ENCODE assay signal across 18 mouse cellular contexts in genomic region chr2:3135297-3135684, GRCm38 (mm10). TPM values are rescaled to one million over a fixed set of nuclear protein-coding genes. Genes with fewer than 3 reads are reported as not detected.
DNase-seq lines count a peak whose midpoint lies in the region; ATAC-seq lines count a peak whose summit lies in the region.
"Had no signal": no experiment of that assay in that cellular context is flagged by ENCODE, and none has a peak within 500 bp of the region (broad histone marks: within the 10 kb centered on the region; RNA-seq: fewer than 3 reads in every experiment).

No protein-coding gene starts in this region.

- DNase-seq in heart, postnatal 14 days, result no peak
- no peak for DNase-seq in kidney, adult 11 months
- no peak for DNase-seq in embryonic facial prominence, embryonic 10.5 days (ENCODE audit: low spot score)
- no peak for DNase-seq in testis, postnatal 10 days (ENCODE audit: low spot score)
- DNase-seq: B cell, adult 2 months; cerebellum, adult 11-12 months; cerebellum, postnatal 25 days; thymus, adult 18-20 months had no signal

- H3K4me2 ChIP-seq in heart, embryonic 12.5 days, result no peak overlapping the region
- H3K4me2 ChIP-seq in kidney, embryonic 16.5 days (replicated peaks; ENCODE audit: low read depth, low read length), result peak overlapping the region; percentile 28
- 0 out of 2 replicates have a peak overlapping the region, but pooled peaks have one; percentile 5 for H3K4me2 ChIP-seq in stomach, embryonic 14.5 days (replicated peaks; ENCODE audit: low read depth, low read length)
- H3K4me2 ChIP-seq: limb, embryonic 13.5 days; midbrain, embryonic 15.5 days; neural tube, embryonic 13.5 days had no signal

- peak overlapping the region; percentile 34; the same call in 1 of the 2 replicates for H3K27ac ChIP-seq in heart, embryonic 12.5 days (ENCODE audit: poor library complexity, severe bottlenecking)
- peak overlapping the region; percentile 96 for H3K27ac ChIP-seq in kidney, embryonic 16.5 days (ENCODE audit: low read length)
- 0 out of 2 replicates have a peak overlapping the region, but pooled peaks have one; percentile 35 for H3K27ac ChIP-seq in embryonic facial prominence, embryonic 10.5 days (replicated peaks)
- H3K27ac ChIP-seq in stomach, embryonic 14.5 days (ENCODE audit: low read length), result peak overlapping the region; percentile 52; the same call in 1 of the 2 replicates
- H3K27ac ChIP-seq: limb, embryonic 13.5 days; liver, embryonic 14.5 days; neural tube, embryonic 13.5 days had no signal

- H3K27me3 ChIP-seq in heart, embryonic 12.5 days (replicated peaks), result no peaks in the 10 kb centered on the region
- H3K27me3 ChIP-seq in kidney, embryonic 16.5 days (ENCODE audit: insufficient read depth, low read length), result no peaks in the 10 kb centered on the region
- H3K27me3 ChIP-seq in embryonic facial prominence, embryonic 10.5 days (replicated peaks; ENCODE audit: low read depth, poor library complexity, severe bottlenecking), result no peaks in the 10 kb centered on the region
- no peaks in the 10 kb centered on the region for H3K27me3 ChIP-seq in stomach, embryonic 14.5 days (ENCODE audit: control insufficient read depth, insufficient read depth, low read length)
- H3K27me3 ChIP-seq: limb, embryonic 13.5 days; midbrain, embryonic 15.5 days; neural tube, embryonic 13.5 days had no signal

- no peak overlapping the region for H3K4me3 ChIP-seq in heart, embryonic 12.5 days
- H3K4me3 ChIP-seq in kidney, embryonic 16.5 days (ENCODE audit: low read length), result no peak overlapping the region
- no peak overlapping the region for H3K4me3 ChIP-seq in embryonic facial prominence, embryonic 10.5 days
- H3K4me3 ChIP-seq in stomach, embryonic 14.5 days (ENCODE audit: low read depth, low read length), result no peak overlapping the region
- H3K4me3 ChIP-seq: erythroblast, embryonic 14.5 days; limb, embryonic 13.5 days; midbrain, embryonic 15.5 days; neural tube, embryonic 13.5 days had no signal

- no peaks in the 10 kb centered on the region for H3K9me3 ChIP-seq in heart, embryonic 12.5 days (replicated peaks)
- H3K9me3 ChIP-seq in kidney, embryonic 16.5 days (ENCODE audit: low read length), result no peaks in the 10 kb centered on the region
- H3K9me3 ChIP-seq in embryonic facial prominence, embryonic 10.5 days, result no peaks in the 10 kb centered on the region
- H3K9me3 ChIP-seq in stomach, embryonic 14.5 days (ENCODE audit: control insufficient read depth, low read depth, low read length), result no peaks in the 10 kb centered on the region
- H3K9me3 ChIP-seq: limb, embryonic 13.5 days; midbrain, embryonic 15.5 days; neural tube, embryonic 13.5 days had no signal

- ATAC-seq in heart, embryonic 12.5 days (ENCODE audit: insufficient number of reproducible peaks, low FRiP score), result no peak
- no peak; the same call in 1 of the 2 replicates for ATAC-seq in kidney, embryonic 16.5 days (ENCODE audit: low FRiP score, low TSS enrichment)
- no peak for ATAC-seq in stomach, embryonic 14.5 days (ENCODE audit: insufficient number of reproducible peaks, insufficient read depth, low FRiP score, low read depth)
- ATAC-seq: forebrain, embryonic 16.5 days; inflammation-experienced regulatory T-cells, adult 6 months; midbrain, embryonic 15.5 days had no signal

- H3K36me3 ChIP-seq in heart, embryonic 12.5 days, result no peaks in the 10 kb centered on the region
- H3K36me3 ChIP-seq in kidney, embryonic 16.5 days (ENCODE audit: insufficient read depth, low read length), result no peaks in the 10 kb centered on the region
- no peaks in the 10 kb centered on the region for H3K36me3 ChIP-seq in embryonic facial prominence, embryonic 10.5 days (replicated peaks)
- no peaks in the 10 kb centered on the region for H3K36me3 ChIP-seq in stomach, embryonic 14.5 days (ENCODE audit: control insufficient read depth, insufficient read depth, low read length)
- H3K36me3 ChIP-seq: limb, embryonic 13.5 days; midbrain, embryonic 15.5 days; neural tube, embryonic 13.5 days had no signal

- intact Hi-C loops in heart, postnatal 14 days (cut with DNase I), result no loop called here

- H3K9ac ChIP-seq in heart, embryonic 12.5 days, result no peak overlapping the region
- no peak overlapping the region; the same call in 1 of the 2 replicates for H3K9ac ChIP-seq in kidney, embryonic 16.5 days (replicated peaks; ENCODE audit: low read length)
- no peak overlapping the region for H3K9ac ChIP-seq in stomach, embryonic 14.5 days (replicated peaks; ENCODE audit: low read depth, low read length)
- H3K9ac ChIP-seq: limb, embryonic 13.5 days; liver, embryonic 14.5 days; midbrain, embryonic 15.5 days; neural tube, embryonic 13.5 days had no signal

- H3K4me1 ChIP-seq in heart, embryonic 12.5 days (replicated peaks), result peaks cover 53% of the 10 kb centered on the region
- H3K4me1 ChIP-seq in kidney, embryonic 16.5 days (ENCODE audit: insufficient read depth, low read length), result peaks cover 65% of the 10 kb centered on the region
- H3K4me1 ChIP-seq in embryonic facial prominence, embryonic 10.5 days, result peaks cover 39% of the 10 kb centered on the region
- H3K4me1 ChIP-seq in stomach, embryonic 14.5 days (ENCODE audit: control insufficient read depth, insufficient read depth, low read length), result peaks cover 17% of the 10 kb centered on the region; the same call in 1 of the 2 replicates

- 54% methylated on average over 2 of the region's 2 CpGs for WGBS in heart, embryonic 12.5 days
- WGBS in kidney, embryonic 16.5 days, result 22% methylated on average over 2 of the region's 2 CpGs
- 52% methylated on average over 2 of the region's 2 CpGs for WGBS in embryonic facial prominence, embryonic 10.5 days
- WGBS in stomach, embryonic 14.5 days, result 23% methylated on average over 2 of the region's 2 CpGs

RNA-seq across cellular contexts. Expression of gene Fam171a1, which starts 21.3 kb away (rescaled TPM):
- 32.8 and 34.3 TPM in 2 replicates for polyA plus RNA-seq in heart, embryonic 12.5 days (2016; fragmentation: Nextera tagmentation; extraction: Ambion mirVana)
- total RNA-seq in heart, postnatal 14 days (2021), result 10 to 100 TPM; 20.9 to 22.4 TPM
- polyA plus RNA-seq in kidney, embryonic 16.5 days (2015; fragmentation: Nextera tagmentation; extraction: Ambion mirVana), result 58.6 and 62.0 TPM in 2 replicates
- polyA plus RNA-seq in embryonic facial prominence, embryonic 10.5 days (2016; fragmentation: Nextera tagmentation; extraction: Ambion mirVana), result 38.9 and 39.5 TPM in 2 replicates
- 33.6 and 34.0 TPM in 2 replicates for polyA plus RNA-seq in stomach, embryonic 14.5 days (2014; fragmentation: Nextera tagmentation; extraction: Ambion mirVana)
- polyA plus RNA-seq: inflammation-experienced regulatory T-cells, adult 6 months had no signal

Comparison
In these comparisons a context has a peak if more than half of its experiments do, and no peak if none do; other contexts are left out.
1. H3K27ac ChIP-seq: peak in every context shown above with its lines; median percentile 96 in kidney, embryonic 16.5 days; 52 in stomach, embryonic 14.5 days; 35 in embryonic facial prominence, embryonic 10.5 days; 34 in heart, embryonic 12.5 days.